Mouse (Mus musculus): ENCODE data around the gene Capn5. TPM values are rescaled to one million over a fixed set of nuclear protein-coding genes. Genes with fewer than 3 reads are reported as not detected.
A peak's percentile ranks its signal among the peaks of the same experiment; 100 is the strongest.

Gene Capn5
- total and polyA plus RNA-seq, 3 experiments: 0.04 to 0.54 TPM; not detected in 1

DNA sequence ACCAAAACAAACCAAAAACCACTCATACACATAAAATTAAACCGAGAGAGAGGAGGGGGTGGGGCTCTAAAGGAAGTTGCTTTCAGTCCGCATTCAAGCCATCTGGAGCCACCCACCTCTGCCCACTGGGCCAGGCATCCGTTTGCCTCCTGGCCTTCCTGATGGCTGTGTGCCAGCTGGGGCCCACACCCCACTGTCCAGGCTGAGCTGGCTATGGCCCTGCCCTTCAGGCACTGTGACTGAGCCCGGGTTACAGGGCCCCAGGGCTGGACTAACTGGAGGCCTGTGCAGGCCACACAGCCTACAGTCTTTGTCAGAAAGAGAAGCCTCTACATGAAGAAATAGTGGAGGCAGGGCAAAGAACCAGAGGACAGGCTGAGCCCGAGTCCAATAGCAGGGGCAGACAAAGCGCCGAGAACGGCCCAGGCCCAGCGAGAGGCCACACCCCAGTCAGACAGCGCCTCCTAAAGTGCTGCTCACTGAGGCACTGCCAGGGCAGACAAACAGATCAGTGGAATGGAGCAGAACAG, 13.0 kb downstream of the Capn5 start:
- Histone ChIP-seq H3K79me2 (ENCODE audit: control insufficient read depth, insufficient read depth, low read length, poor library complexity) (no peaks in the 10 kb centered on the region), H3K9me3 (replicated peaks; ENCODE audit: insufficient read depth, low read length) (no peaks in the 10 kb centered on the region), H3K27me3 (ENCODE audit: control insufficient read depth in 1 of 2, insufficient read depth in 2 of 2, low read length in 2 of 2) (no peaks in the 10 kb centered on the region), H3K9ac (ENCODE audit: control insufficient read depth, low read depth, low read length, poor library complexity, severe bottlenecking) (no peak overlapping the region), H3K4me3 (ENCODE audit: control insufficient read depth in 1 of 2, insufficient read depth in 1 of 2, low read depth in 2 of 2, low read length in 2 of 2) (no peak overlapping the region), H3K27ac (ENCODE audit: control insufficient read depth, low read depth, low read length) (no peak overlapping the region), H3K36me3 (ENCODE audit: control insufficient read depth in 1 of 2, insufficient read depth in 2 of 2, low read length in 2 of 2) (no peaks in the 10 kb centered on the region; a peak in 1 of 4 replicates), H3K4me1 (ENCODE audit: control insufficient read depth in 1 of 2, insufficient read depth in 2 of 2, low read length in 2 of 2) (peaks cover 0 to 10% of the 10 kb centered on the region in 2 experiments; a peak in 1 of 4 replicates)
- DNase-seq (ENCODE audit: low read depth, low spot score): no peak
- TF ChIP-seq MAFK (IDR thresholded peaks at IDR 0.05; ENCODE audit: borderline replicate concordance, low read depth, low read length) (no peak), MXI1 (IDR thresholded peaks at IDR 0.05; ENCODE audit: low read depth, low read length) (no peak), MEF2A (IDR thresholded peaks at IDR 0.05; ENCODE audit: extremely low read depth, insufficient replicate concordance, low read depth, low read length, poor library complexity, severe bottlenecking) (no peak), NELFE (IDR thresholded peaks at IDR 0.05; ENCODE audit: low read depth, low read length) (no peak), CHD2 (IDR thresholded peaks at IDR 0.05; ENCODE audit: low read length) (no peak), SMC3 (IDR thresholded peaks at IDR 0.05; ENCODE audit: low read depth, low read length) (no peak), HCFC1 (IDR thresholded peaks at IDR 0.05; ENCODE audit: low read depth, low read length) (no peak)

DNA sequence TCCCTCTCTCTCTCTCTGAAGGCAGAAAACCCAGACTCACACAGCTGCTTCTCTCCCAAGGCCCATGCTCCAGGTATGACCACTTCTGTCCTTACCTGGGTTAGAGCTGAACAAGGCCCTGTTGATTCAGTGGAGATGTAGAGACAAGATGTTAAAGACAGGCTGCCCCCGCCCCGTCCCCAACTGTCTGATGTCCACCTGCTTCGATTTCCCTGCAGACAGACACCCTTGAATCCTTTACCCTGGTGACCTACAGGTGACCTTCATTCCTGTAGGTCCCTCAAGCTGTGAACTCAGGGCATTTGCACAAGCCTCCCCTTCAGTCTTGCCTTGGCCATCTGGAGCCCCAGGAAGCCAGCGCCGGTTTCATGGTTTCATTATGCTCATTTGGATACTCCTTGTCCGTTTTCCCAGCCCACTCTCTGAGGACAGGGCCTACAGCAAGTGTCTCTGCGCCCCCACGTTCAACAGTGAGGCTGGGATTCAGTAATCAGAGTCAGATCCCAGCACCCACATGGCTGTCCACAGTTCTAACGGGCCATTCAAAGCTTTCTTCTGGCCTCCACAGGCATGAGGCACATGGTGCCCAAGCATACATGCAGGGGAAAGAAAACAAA, 13.6 kb downstream of the Capn5 start:
- Histone ChIP-seq H3K4me3 (ENCODE audit: control insufficient read depth in 1 of 2, insufficient read depth in 1 of 2, low read depth in 2 of 2, low read length in 2 of 2) (no peak overlapping the region), H3K27me3 (ENCODE audit: control insufficient read depth in 1 of 2, insufficient read depth in 2 of 2, low read length in 2 of 2) (no peaks in the 10 kb centered on the region), H3K79me2 (ENCODE audit: control insufficient read depth, insufficient read depth, low read length, poor library complexity) (no peaks in the 10 kb centered on the region), H3K9ac (ENCODE audit: control insufficient read depth, low read depth, low read length, poor library complexity, severe bottlenecking) (no peak overlapping the region), H3K27ac (ENCODE audit: control insufficient read depth, low read depth, low read length) (no peak overlapping the region), H3K9me3 (replicated peaks; ENCODE audit: insufficient read depth, low read length) (no peaks in the 10 kb centered on the region), H3K4me1 (ENCODE audit: control insufficient read depth in 1 of 2, insufficient read depth in 2 of 2, low read length in 2 of 2) (peaks cover 0 to 6% of the 10 kb centered on the region in 2 experiments; a peak in 1 of 4 replicates), H3K36me3 (ENCODE audit: control insufficient read depth in 1 of 2, insufficient read depth in 2 of 2, low read length in 2 of 2) (no peaks in the 10 kb centered on the region; a peak in 1 of 4 replicates)
- DNase-seq (ENCODE audit: low read depth, low spot score): no peak
- TF ChIP-seq ETS1 (IDR thresholded peaks at IDR 0.05; ENCODE audit: low read depth, low read length): no peak
- no peak for TF ChIP-seq ZNF384 (IDR thresholded peaks at IDR 0.05; ENCODE audit: low read depth, low read length)

DNA sequence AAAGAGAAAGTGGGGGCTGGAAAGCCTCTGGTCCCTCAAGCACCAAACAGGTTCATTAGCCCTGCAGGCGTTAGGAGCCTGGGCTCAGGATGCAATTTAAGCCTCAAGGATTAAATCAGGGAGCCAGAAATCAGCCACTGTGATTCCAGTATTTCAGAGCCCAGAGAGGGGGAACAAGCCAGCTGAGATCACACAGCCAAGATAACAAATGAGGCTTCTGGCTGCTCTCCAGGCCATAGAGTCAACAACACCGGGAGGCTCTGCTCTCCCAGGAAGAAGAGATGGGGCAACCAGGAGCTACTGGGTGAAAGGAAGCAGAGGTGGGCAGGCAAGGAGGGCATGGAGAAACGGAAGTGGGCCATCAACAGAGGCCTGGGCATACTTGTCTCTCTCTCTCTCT, 14.4 kb downstream of the Capn5 start:
- DNase-seq (ENCODE audit: low read depth, low spot score): peak; percentile 51
- no peak overlapping the region for H3K9ac ChIP-seq (ENCODE audit: control insufficient read depth, low read depth, low read length, poor library complexity, severe bottlenecking)
- no peaks in the 10 kb centered on the region; a peak in 1 of 4 replicates for H3K36me3 ChIP-seq (ENCODE audit: control insufficient read depth in 1 of 2, insufficient read depth in 2 of 2, low read length in 2 of 2)
- H3K4me3 ChIP-seq (ENCODE audit: control insufficient read depth in 1 of 2, insufficient read depth in 1 of 2, low read depth in 2 of 2, low read length in 2 of 2): no peak overlapping the region
- no peaks in the 10 kb centered on the region for H3K9me3 ChIP-seq (replicated peaks; ENCODE audit: insufficient read depth, low read length)
- no peak for TF ChIP-seq POLR2AphosphoS2 (IDR thresholded peaks at IDR 0.05; ENCODE audit: low read length)
- TF ChIP-seq MYB (IDR thresholded peaks at IDR 0.05; ENCODE audit: low read depth, low read length): no peak
- peak; percentile 81; the same call in 1 of the 2 replicates for TF ChIP-seq RCOR1 (IDR thresholded peaks at IDR 0.05; ENCODE audit: low read depth, low read length)
- TF ChIP-seq ETS1 (IDR thresholded peaks at IDR 0.05; ENCODE audit: low read depth, low read length): 0 out of 2 replicates have a peak, but pooled peaks have one; percentile 26
- peak; percentile 57 for TF ChIP-seq GATA1 (IDR thresholded peaks at IDR 0.05; ENCODE audit: low read depth, low read length)
- H3K79me2 ChIP-seq (ENCODE audit: control insufficient read depth, insufficient read depth, low read length, poor library complexity): no peaks in the 10 kb centered on the region
- peaks cover 0 to 6% of the 10 kb centered on the region in 2 experiments; a peak in 1 of 4 replicates for H3K4me1 ChIP-seq (ENCODE audit: control insufficient read depth in 1 of 2, insufficient read depth in 2 of 2, low read length in 2 of 2)
- H3K27me3 ChIP-seq (ENCODE audit: control insufficient read depth in 1 of 2, insufficient read depth in 2 of 2, low read length in 2 of 2): no peaks in the 10 kb centered on the region
- H3K27ac ChIP-seq (ENCODE audit: control insufficient read depth, low read depth, low read length): no peak overlapping the region

All from MEL (cell line).